Mouse (Mus musculus) megakaryocyte, embryonic 14.5 days (primary cell): ENCODE measurements around the gene Gm13288.
"Not testable (repeated sequence)": the region's sequence is repeated elsewhere in the genome, so short reads cannot be mapped to it uniquely, and the experiment has no call there.

Experiments used
- FLI1 ChIP-seq: IDR thresholded peaks from 2 replicates; pipeline ENCODE4 v1.6.1; 2012; ENCODE audit warnings: low read length, inconsistent platforms, mixed read lengths
- GATA1 ChIP-seq: IDR thresholded peaks from 3 replicates; pipeline ENCODE4 v1.6.1; 2012; ENCODE audit warnings: mixed read lengths, low read length, inconsistent platforms, borderline replicate concordance

GRCm38 (mm10) chr4:88761776-88762175, 43.6 kb upstream of the Gm13288 start:
- not testable (repeated sequence) for TF ChIP-seq GATA1, FLI1
